Mouse (Mus musculus) myocyte (in vitro differentiated cells): Measurements from ENCODE around the gene Cyp2s1. TPM values are rescaled to one million over a fixed set of nuclear protein-coding genes. Genes with fewer than 3 reads are reported as not detected.

Source experiments
- H3K27me3 ChIP-seq: one replicate; pipeline ENCODE4 v1.6.1; 2011; ENCODE audit not compliant: control insufficient read depth, insufficient read depth, insufficient read length
- H3K36me3 ChIP-seq: one replicate; pipeline ENCODE4 v1.6.1; 2011; ENCODE audit not compliant: control insufficient read depth, insufficient read depth
- H3K4me2 ChIP-seq: one replicate; pipeline ENCODE4 v1.6.1; 2011; ENCODE audit warnings: low read depth, control low read depth
- H3K4me3 ChIP-seq: one replicate; pipeline ENCODE4 v1.5.1; 2011; ENCODE audit warnings: mild to moderate bottlenecking, control low read depth, moderate library complexity
- H3K79me2 ChIP-seq: one replicate; pipeline ENCODE4 v1.6.1; 2011; ENCODE audit not compliant: control insufficient read depth, insufficient read depth
- H3ac ChIP-seq: one replicate; pipeline ENCODE4 v1.6.1; 2011; ENCODE audit not compliant: control insufficient read depth, insufficient read length
- CEBPB ChIP-seq: IDR thresholded peaks from 2 replicates; pipeline ENCODE4 v1.6.1; 2011; ENCODE audit warnings: mild to moderate bottlenecking, moderate library complexity; ENCODE audit not compliant: poor library complexity, insufficient read depth, severe bottlenecking
- E2F4 ChIP-seq: IDR thresholded peaks from one replicate; pipeline ENCODE4 v1.6.1; 2011; ENCODE audit warnings: mild to moderate bottlenecking, control low read depth, moderate library complexity; ENCODE audit not compliant: insufficient read depth
- MAX ChIP-seq: IDR thresholded peaks from one replicate; pipeline ENCODE4 v1.6.1; 2011; ENCODE audit warnings: low read depth, mild to moderate bottlenecking, control low read depth
- MYOD1 ChIP-seq, 3 experiments: IDR thresholded peaks; one replicate each; pipeline ENCODE4 v1.6.1; 2011; ENCODE audit warnings: control low read depth in 2 of 3, low read depth in 2 of 3, mild to moderate bottlenecking in 2 of 3, moderate library complexity in 1 of 3; ENCODE audit not compliant: insufficient read length in 2 of 3, control insufficient read depth in 1 of 3
- MYOG ChIP-seq, 3 experiments: IDR thresholded peaks; one replicate each; pipeline ENCODE4 v1.6.1; 2011; ENCODE audit warnings: control low read depth in 2 of 3, low read depth in 2 of 3, mild to moderate bottlenecking in 2 of 3; ENCODE audit not compliant: insufficient read length in 2 of 3, control insufficient read depth in 1 of 3, insufficient read depth in 1 of 3
- POLR2A ChIP-seq: IDR thresholded peaks from one replicate; pipeline ENCODE4 v1.6.1; 2011; ENCODE audit warnings: low read depth, mild to moderate bottlenecking, control low read depth, moderate library complexity; ENCODE audit not compliant: insufficient read length
- POLR2AphosphoS2 ChIP-seq: IDR thresholded peaks from one replicate; pipeline ENCODE4 v1.6.1; 2011; ENCODE audit warnings: low read depth, control low read depth; ENCODE audit not compliant: insufficient read length
- REST ChIP-seq: IDR thresholded peaks from one replicate; pipeline ENCODE4 v1.6.1; 2011; ENCODE audit warnings: mild to moderate bottlenecking, control low read depth, moderate library complexity; ENCODE audit not compliant: insufficient read depth, insufficient read length
- SRF ChIP-seq: IDR thresholded peaks from one replicate; pipeline ENCODE4 v1.6.1; 2011; ENCODE audit warnings: low read depth; ENCODE audit not compliant: control insufficient read depth, insufficient read length
- TCF12 ChIP-seq: IDR thresholded peaks from one replicate; pipeline ENCODE4 v1.6.1; 2011; ENCODE audit warnings: mild to moderate bottlenecking, control low read depth; ENCODE audit not compliant: poor library complexity, insufficient read depth, severe bottlenecking
- TCF3 ChIP-seq: IDR thresholded peaks from one replicate; pipeline ENCODE4 v1.6.1; 2011; ENCODE audit warnings: low read depth, control low read depth; ENCODE audit not compliant: insufficient read length
- USF1 ChIP-seq: IDR thresholded peaks from one replicate; pipeline ENCODE4 v1.6.1; 2011; ENCODE audit warnings: low read depth, mild to moderate bottlenecking, control low read depth, moderate library complexity
- polyA plus RNA-seq: library from polyadenylated mRNA; unstranded; fragments of >200 nt; fragmentation: generic; extraction: Trizol; gene quantifications from one replicate; pipeline ENCODE4 v1.2.1, GENCODE M21; 2012; ENCODE audit warnings: missing spikeins

The Cyp2s1 gene
- 0.05 TPM for polyA plus RNA-seq

GRCm38 (mm10) chr7:25816241-25816919, at the start of gene Cyp2s1:
Cyp2s1 (minus strand) TSS chr7:25816913.
- TF ChIP-seq MYOD1 (IDR thresholded peaks at IDR 0.05; ENCODE audit: control insufficient read depth in 1 of 3, insufficient read length in 2 of 3, low read depth in 2 of 3) (no peak), TCF3 (no peak), USF1 (no peak), SRF (no peak), CEBPB (no peak), REST (no peak), E2F4 (no peak)
- Histone ChIP-seq H3K4me3 (no peak within 1 kb of the TSS), H3K79me2 (no peaks in the 10 kb centered on the region), H3ac (no peak within 1 kb of the TSS), H3K4me2 (peak within 1 kb of the TSS; percentile 30), H3K36me3 (no peaks in the 10 kb centered on the region), H3K27me3 (no peaks in the 10 kb centered on the region)

- Histone ChIP-seq H3K27me3 (no peaks in the 10 kb centered on the region), H3K4me3 (no peak overlapping the region), H3K79me2 (no peaks in the 10 kb centered on the region), H3K4me2 (no peak overlapping the region), H3K36me3 (no peaks in the 10 kb centered on the region), H3ac (no peak overlapping the region)
- TF ChIP-seq REST (no peak), MYOD1 (IDR thresholded peaks at IDR 0.05; ENCODE audit: control insufficient read depth in 1 of 3, insufficient read length in 2 of 3, low read depth in 2 of 3) (no peak), MYOG (IDR thresholded peaks at IDR 0.05; ENCODE audit: control insufficient read depth in 1 of 3, insufficient read depth in 1 of 3, insufficient read length in 2 of 3, low read depth in 2 of 3) (no peak), MAX (no peak), USF1 (no peak), SRF (no peak), E2F4 (no peak)
Observed at GRCm38 (mm10) chr7:25864861-25865260, 48.1 kb upstream of the Cyp2s1 start.

- no peak overlapping the region for H3ac ChIP-seq
- H3K79me2 ChIP-seq: no peaks in the 10 kb centered on the region
- H3K36me3 ChIP-seq: no peaks in the 10 kb centered on the region
- H3K4me2 ChIP-seq: no peak overlapping the region
- TF ChIP-seq TCF12: no peak
- no peak overlapping the region for H3K4me3 ChIP-seq
- H3K27me3 ChIP-seq: no peaks in the 10 kb centered on the region
Observed at GRCm38 (mm10) chr7:25863756-25864155, 47.0 kb upstream of the Cyp2s1 start.

- Histone ChIP-seq H3K4me3 (no peak overlapping the region), H3K36me3 (no peaks in the 10 kb centered on the region), H3ac (no peak overlapping the region), H3K27me3 (no peaks in the 10 kb centered on the region), H3K79me2 (no peaks in the 10 kb centered on the region), H3K4me2 (no peak overlapping the region)
- TF ChIP-seq USF1: no peak
- no peak for TF ChIP-seq CEBPB
Observed at GRCm38 (mm10) chr7:25862365-25862764, 45.7 kb upstream of the Cyp2s1 start.

- Histone ChIP-seq H3K4me3 (no peak overlapping the region), H3K36me3 (no peaks in the 10 kb centered on the region), H3K27me3 (no peaks in the 10 kb centered on the region), H3K4me2 (no peak overlapping the region), H3ac (no peak overlapping the region), H3K79me2 (no peaks in the 10 kb centered on the region)
- TF ChIP-seq SRF: no peak
- no peak for TF ChIP-seq E2F4
- TF ChIP-seq MAX: no peak
- no peak for TF ChIP-seq MYOG (IDR thresholded peaks at IDR 0.05; ENCODE audit: control insufficient read depth in 1 of 3, insufficient read depth in 1 of 3, insufficient read length in 2 of 3, low read depth in 2 of 3)
- TF ChIP-seq CEBPB: no peak
- no peak for TF ChIP-seq TCF3
- TF ChIP-seq TCF12: no peak
- no peak for TF ChIP-seq POLR2AphosphoS2
- no peak for TF ChIP-seq MYOD1 (IDR thresholded peaks at IDR 0.05; ENCODE audit: control insufficient read depth in 1 of 3, insufficient read length in 2 of 3, low read depth in 2 of 3)
- TF ChIP-seq USF1: no peak
- TF ChIP-seq POLR2A: no peak
- no peak for TF ChIP-seq REST
Observed at GRCm38 (mm10) chr7:25859962-25860870, 43.5 kb upstream of the Cyp2s1 start.
